Mouse (Mus musculus): ENCODE data around the gene Kcnh1. TPM values are rescaled to one million over a fixed set of nuclear protein-coding genes. Genes with fewer than 3 reads are reported as not detected.

Kcnh1 gene
- total RNA-seq (2014; fragmentation: Nextera tagmentation) (not detected in 2 replicates), total RNA-seq (2017) (not detected in 2 replicates)

- peak; percentile 96 for ATAC-seq (replicated peaks; ENCODE audit: low FRiP score, low TSS enrichment, poor library complexity, severe bottlenecking)
Measured at GRCm38 (mm10) chr1:192190508-192191321, at the start of gene Kcnh1. Gene Kcnh1 (plus strand): TSS chr1:192190774.

- ATAC-seq (replicated peaks; ENCODE audit: low FRiP score, low TSS enrichment, poor library complexity, severe bottlenecking) = no peak
Measured at GRCm38 (mm10) chr1:192151179-192151578, 39.4 kb upstream of the Kcnh1 start.

GRCm38 (mm10) chr1:192171477-192171876 lies 19.1 kb upstream of the Kcnh1 start:
- no peak for ATAC-seq (replicated peaks; ENCODE audit: low FRiP score, low TSS enrichment, poor library complexity, severe bottlenecking)

- ATAC-seq (replicated peaks; ENCODE audit: low FRiP score, low TSS enrichment, poor library complexity, severe bottlenecking) = no peak
Measured at GRCm38 (mm10) chr1:192179877-192180276, 10.7 kb upstream of the Kcnh1 start.

GRCm38 (mm10) chr1:192181696-192182257 lies 8.8 kb upstream of the Kcnh1 start:
- no peak for ATAC-seq (replicated peaks; ENCODE audit: low FRiP score, low TSS enrichment, poor library complexity, severe bottlenecking)

GRCm38 (mm10) chr1:192189056-192189455 lies 1.5 kb upstream of the Kcnh1 start:
- no peak for ATAC-seq (replicated peaks; ENCODE audit: low FRiP score, low TSS enrichment, poor library complexity, severe bottlenecking)

- no peak for ATAC-seq (replicated peaks; ENCODE audit: low FRiP score, low TSS enrichment, poor library complexity, severe bottlenecking)
Measured at GRCm38 (mm10) chr1:192189771-192190170, 803 bp upstream of the Kcnh1 start.

- no peak for ATAC-seq (replicated peaks; ENCODE audit: low FRiP score, low TSS enrichment, poor library complexity, severe bottlenecking)
Measured at GRCm38 (mm10) chr1:192191322-192191639, 707 bp downstream of the Kcnh1 start.

GRCm38 (mm10) chr1:192191859-192192258 lies 1.3 kb downstream of the Kcnh1 start:
- ATAC-seq (replicated peaks; ENCODE audit: low FRiP score, low TSS enrichment, poor library complexity, severe bottlenecking) = no peak

- ATAC-seq (replicated peaks; ENCODE audit: low FRiP score, low TSS enrichment, poor library complexity, severe bottlenecking) = no peak
Measured at GRCm38 (mm10) chr1:192192710-192193109, 2.1 kb downstream of the Kcnh1 start.

GRCm38 (mm10) chr1:192193656-192194055 lies 3.1 kb downstream of the Kcnh1 start:
- no peak for ATAC-seq (replicated peaks; ENCODE audit: low FRiP score, low TSS enrichment, poor library complexity, severe bottlenecking)

GRCm38 (mm10) chr1:192197495-192197894 lies 6.9 kb downstream of the Kcnh1 start:
- no peak for ATAC-seq (replicated peaks; ENCODE audit: low FRiP score, low TSS enrichment, poor library complexity, severe bottlenecking)

- no peak for ATAC-seq (replicated peaks; ENCODE audit: low FRiP score, low TSS enrichment, poor library complexity, severe bottlenecking)
Measured at GRCm38 (mm10) chr1:192202936-192203335, 12.4 kb downstream of the Kcnh1 start.

- ATAC-seq (replicated peaks; ENCODE audit: low FRiP score, low TSS enrichment, poor library complexity, severe bottlenecking) = no peak
Measured at GRCm38 (mm10) chr1:192207956-192208355, 17.4 kb downstream of the Kcnh1 start.

- no peak for ATAC-seq (replicated peaks; ENCODE audit: low FRiP score, low TSS enrichment, poor library complexity, severe bottlenecking)
Measured at GRCm38 (mm10) chr1:192212448-192212847, 21.9 kb downstream of the Kcnh1 start.

GRCm38 (mm10) chr1:192214666-192215065 lies 24.1 kb downstream of the Kcnh1 start:
- no peak for ATAC-seq (replicated peaks; ENCODE audit: low FRiP score, low TSS enrichment, poor library complexity, severe bottlenecking)

GRCm38 (mm10) chr1:192220156-192220555 lies 29.6 kb downstream of the Kcnh1 start:
- ATAC-seq (replicated peaks; ENCODE audit: low FRiP score, low TSS enrichment, poor library complexity, severe bottlenecking) = no peak

GRCm38 (mm10) chr1:192224161-192224560 lies 33.6 kb downstream of the Kcnh1 start:
- no peak for ATAC-seq (replicated peaks; ENCODE audit: low FRiP score, low TSS enrichment, poor library complexity, severe bottlenecking)

- ATAC-seq (replicated peaks; ENCODE audit: low FRiP score, low TSS enrichment, poor library complexity, severe bottlenecking) = no peak
Measured at GRCm38 (mm10) chr1:192232696-192233095, 42.1 kb downstream of the Kcnh1 start.

GRCm38 (mm10) chr1:192246836-192247235 lies 56.3 kb downstream of the Kcnh1 start:
- ATAC-seq (replicated peaks; ENCODE audit: low FRiP score, low TSS enrichment, poor library complexity, severe bottlenecking) = no peak

- no peak for ATAC-seq (replicated peaks; ENCODE audit: low FRiP score, low TSS enrichment, poor library complexity, severe bottlenecking)
Measured at GRCm38 (mm10) chr1:192259146-192259545, 68.6 kb downstream of the Kcnh1 start.
